Mouse (Mus musculus): ENCODE measurements around the gene Ptprcap. TPM values are rescaled to one million over a fixed set of nuclear protein-coding genes. Genes with fewer than 3 reads are reported as not detected.
"Not testable (repeated sequence)": the region's sequence is repeated elsewhere in the genome, so short reads cannot be mapped to it uniquely, and the experiment has no call there.

The Ptprcap gene
- polyA plus RNA-seq (2012; rRNA removed): 5.8 and 5.9 TPM in 2 replicates

- DNase-seq (ENCODE audit: low read depth): no peak
These were observed at the start of gene Ptprcap for GRCm38 (mm10) chr19:4153232-4153654. TSS of gene Ptprcap (plus strand) at chr19:4153604.

DNA sequence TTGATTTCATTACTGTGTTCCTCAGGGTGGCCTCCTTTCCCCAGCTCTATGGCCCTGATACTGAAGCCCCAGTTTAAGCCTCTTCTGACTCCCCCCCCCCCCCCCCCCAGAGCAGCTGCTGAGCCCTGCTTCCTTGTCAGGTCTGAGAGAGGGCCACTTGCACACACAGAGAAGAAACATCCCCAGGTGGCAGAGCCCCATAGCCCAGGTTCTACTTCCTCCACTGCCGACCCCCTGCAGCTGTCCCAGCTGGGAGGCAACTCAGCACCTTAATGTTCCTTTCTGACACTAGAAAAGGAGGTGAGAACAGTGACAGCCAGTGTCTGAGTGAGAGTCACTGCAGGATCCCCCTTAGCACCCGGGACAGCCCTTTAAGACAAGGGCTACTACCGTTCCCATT is 49.6 kb upstream of the Ptprcap start:
- DNase-seq (ENCODE audit: low read depth): no peak

DNA sequence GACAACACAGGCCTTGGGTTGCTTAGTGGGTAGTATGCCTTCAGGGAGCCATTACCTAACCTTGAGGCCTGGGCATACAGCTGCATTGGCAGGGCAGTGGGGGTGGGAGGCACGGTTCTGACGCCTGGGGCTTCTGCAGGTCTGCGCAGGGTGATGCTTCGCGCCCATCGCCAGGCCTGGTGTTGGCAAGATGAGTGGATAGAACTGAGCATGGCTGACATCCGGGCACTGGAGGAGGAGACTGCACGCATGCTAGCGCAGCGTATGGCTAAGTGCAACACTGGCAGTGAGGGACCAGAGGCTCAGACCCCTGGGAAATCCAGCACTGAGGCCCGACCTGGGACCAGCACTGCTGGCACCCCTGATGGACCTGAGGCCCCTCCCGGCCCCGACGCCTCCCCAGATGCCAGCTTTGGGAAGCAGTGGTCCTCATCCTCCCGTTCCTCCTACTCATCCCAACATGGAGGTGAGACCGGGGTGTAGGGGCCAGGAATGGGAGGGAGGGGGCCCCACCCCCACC is 48.7 kb upstream of the Ptprcap start:
- DNase-seq (ENCODE audit: low read depth): no peak

GRCm38 (mm10) chr19:4106654-4107053 is 46.8 kb upstream of the Ptprcap start:
- DNase-seq (ENCODE audit: low read depth): no peak

GRCm38 (mm10) chr19:4108535-4108934 is 44.9 kb upstream of the Ptprcap start:
- DNase-seq (ENCODE audit: low read depth): no peak

DNA sequence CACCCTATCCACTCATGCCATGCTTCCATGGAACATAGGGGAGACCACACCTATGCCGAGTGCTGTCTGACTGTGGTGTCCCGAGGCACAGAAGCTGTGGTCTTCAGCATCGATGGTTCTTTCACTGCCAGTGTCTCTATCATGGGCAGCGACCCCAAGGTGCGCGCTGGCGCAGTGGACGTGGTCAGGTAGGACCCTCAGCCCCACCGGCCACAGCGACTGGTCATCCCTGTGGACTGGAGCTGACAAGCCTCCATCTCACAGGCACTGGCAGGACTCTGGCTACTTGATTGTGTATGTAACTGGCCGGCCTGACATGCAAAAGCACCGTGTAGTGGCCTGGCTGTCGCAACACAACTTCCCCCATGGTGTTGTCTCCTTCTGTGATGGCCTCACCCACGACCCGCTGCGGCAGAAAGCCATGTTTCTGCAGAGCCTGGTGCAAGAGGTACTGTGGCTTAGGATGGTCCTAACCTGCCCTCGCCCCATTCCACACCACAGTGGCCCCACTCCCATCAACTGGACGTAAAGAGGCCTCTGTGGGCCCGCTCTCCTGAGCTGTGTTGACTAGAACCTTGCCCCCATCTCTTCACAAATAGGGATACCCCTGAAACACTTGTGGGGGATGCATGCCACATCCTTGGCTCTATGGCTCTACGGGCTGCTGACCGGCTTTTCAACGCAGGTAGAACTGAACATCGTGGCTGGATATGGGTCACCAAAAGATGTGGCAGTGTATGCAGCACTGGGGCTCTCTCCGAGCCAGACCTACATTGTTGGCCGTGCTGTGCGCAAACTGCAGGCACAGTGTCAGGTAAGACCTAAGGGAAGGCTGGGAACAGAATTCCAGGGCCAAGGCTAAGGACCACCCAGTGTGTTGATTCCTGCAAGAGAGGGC is 41.1 kb upstream of the Ptprcap start:
- DNase-seq (ENCODE audit: low read depth): no peak

- no peak for DNase-seq (ENCODE audit: low read depth)
These were observed 40.1 kb upstream of the Ptprcap start for GRCm38 (mm10) chr19:4113186-4113805.

GRCm38 (mm10) chr19:4113806-4114230 is 39.6 kb upstream of the Ptprcap start:
- no peak for DNase-seq (ENCODE audit: low read depth)

- DNase-seq (ENCODE audit: low read depth): no peak
These were observed 38.9 kb upstream of the Ptprcap start for GRCm38 (mm10) chr19:4114551-4114950.

DNA sequence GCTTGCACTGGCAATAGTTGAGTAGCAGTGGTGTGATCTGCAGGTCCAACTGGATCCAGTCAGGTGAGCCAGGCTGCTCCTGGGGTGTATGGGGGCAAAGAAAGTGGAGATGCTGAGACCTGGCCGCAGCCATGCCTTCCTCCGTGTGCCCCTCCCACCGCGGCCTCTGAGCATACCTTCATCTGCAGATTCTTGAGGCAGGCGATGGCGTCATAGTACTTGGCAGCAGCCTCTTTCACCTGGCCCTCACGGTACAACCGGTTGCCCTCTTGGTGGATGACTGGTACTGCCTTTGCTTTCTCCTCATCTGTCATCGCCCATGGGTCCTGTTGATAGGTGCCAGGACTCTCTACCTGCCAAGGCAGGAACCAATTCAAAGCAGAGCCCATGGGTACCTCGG is 38.3 kb upstream of the Ptprcap start:
- no peak for DNase-seq (ENCODE audit: low read depth)

DNA sequence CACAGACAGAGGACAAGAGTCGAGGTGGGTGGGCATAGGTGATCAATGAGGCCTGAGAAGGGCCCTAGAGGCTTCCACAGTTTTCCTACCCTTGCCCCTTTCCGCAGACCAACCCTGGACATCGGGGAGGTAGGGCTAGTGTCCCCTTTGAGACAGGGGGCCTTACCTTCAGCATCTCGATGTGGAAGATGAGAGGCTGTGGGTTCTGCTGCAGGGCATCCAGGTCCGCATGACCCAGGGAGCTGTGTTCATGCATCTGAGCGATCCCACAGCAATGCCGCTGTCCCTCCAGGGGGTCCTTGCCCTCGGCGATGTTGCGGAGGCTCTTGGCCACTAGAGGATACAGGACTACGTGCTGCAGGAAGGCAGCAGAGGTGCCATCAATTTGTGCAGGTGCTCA is 37.6 kb upstream of the Ptprcap start:
- no peak for DNase-seq (ENCODE audit: low read depth)

DNA sequence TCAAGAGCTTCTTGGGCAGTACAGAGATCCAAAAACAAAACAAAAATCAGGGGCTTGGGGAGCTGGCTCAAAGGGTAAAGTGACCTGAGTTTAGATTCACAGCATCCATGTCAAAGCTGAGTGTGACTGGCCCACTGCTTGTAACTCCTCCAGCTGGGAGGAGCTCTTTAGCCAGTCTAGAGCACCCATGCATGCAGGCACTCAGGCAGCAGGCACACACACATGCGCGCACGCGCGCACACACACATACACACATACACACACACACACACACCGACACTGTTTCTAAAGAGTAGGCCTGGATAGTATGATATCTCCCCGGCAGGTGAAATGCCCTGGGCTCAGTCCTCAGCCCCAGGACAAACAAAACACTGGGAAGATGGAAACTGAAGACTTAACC is 36.4 kb upstream of the Ptprcap start:
- DNase-seq (ENCODE audit: low read depth): no peak

GRCm38 (mm10) chr19:4118350-4118749 is 35.1 kb upstream of the Ptprcap start:
- no peak for DNase-seq (ENCODE audit: low read depth)

DNA sequence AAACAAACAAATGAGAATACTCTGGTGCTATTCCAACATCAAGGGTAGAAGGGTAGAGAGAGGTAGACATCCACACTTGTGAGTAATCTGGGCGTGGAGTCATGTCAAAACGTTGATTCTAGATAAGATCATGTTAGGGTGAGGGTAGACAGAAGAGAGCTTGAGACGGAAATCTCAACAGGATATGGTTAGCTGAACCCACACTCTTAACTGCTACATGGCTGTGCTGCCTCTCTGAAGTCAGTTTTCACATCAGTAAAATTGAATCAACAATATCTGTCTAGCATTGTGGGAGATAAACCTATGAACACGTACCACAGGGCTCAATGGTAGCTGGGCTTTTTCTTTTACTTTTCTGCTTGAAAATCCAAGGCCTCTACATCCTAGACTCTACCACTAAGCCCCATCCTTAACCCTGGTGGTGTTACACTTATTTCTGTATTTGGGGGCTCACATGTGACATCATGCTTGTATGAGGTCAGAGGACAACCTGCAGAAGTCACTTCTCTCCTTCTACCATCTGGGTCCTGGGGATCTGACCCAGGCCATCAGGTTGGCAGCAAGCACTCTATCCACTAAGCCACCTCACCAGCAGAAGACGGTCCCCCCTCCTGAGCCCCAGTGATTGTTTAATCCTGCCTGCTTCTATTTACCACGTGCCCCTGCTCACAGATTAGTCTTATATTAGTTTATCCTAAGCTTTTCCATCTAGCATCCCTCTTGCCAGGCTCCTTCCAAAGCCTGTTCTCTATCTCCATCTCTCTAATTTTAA is 33.5 kb upstream of the Ptprcap start:
- no peak for DNase-seq (ENCODE audit: low read depth)

DNA sequence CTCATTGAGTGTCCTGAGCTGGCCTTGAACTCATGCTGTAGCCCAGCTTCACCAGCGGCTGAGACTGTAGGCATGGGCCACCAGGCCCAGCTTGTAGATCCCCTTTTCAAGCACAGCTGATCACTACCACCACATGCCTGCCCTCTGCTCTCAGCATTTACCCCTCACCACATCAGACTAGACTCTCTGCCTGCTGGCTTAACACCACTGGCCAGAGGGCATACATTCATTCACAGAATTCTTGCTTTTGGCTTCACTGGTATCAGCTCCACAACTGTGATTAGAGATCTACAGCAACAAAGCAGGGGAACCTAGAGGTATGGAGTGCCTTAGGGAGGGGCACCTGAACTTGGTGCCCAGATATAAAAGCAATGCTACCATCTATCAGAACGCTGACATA is 32.9 kb upstream of the Ptprcap start:
- no peak for DNase-seq (ENCODE audit: low read depth)

DNA sequence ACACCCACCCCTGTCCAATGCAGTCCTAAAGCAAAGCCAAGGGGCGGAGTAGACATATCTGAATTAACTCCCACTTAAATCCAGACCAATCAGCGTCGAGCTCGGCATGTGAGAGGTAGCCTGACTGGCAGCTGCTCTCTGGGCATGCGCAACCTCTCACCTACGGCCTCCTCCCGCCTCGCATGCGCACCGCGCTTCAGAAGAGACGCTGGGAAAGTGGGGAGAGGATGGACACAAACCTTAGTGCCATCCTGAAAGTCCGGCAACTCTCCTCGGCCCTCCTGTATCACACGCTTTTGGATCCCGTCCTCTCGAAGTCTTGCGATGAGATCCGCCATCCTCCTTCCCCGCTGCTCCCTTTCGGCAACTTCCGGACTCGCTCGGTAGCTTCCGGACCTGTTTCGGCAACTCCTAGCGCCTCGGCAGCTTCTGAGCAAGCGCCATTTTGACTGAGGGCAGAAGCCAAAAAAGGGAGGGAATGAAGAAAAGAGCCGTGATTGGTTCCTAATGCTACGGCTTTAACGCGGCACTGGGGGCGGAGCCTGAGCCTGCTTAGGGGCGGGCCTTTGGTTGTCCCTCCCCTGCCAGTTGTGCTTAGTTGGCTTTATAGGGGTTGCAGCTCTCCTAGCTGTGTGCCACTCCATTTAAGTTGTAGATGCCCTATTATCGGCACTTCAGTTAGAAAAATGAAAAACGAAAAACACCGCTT is 32.2 kb upstream of the Ptprcap start:
- peak; percentile 90 for DNase-seq (ENCODE audit: low read depth)

GRCm38 (mm10) chr19:4121896-4122295 is 31.5 kb upstream of the Ptprcap start:
- DNase-seq (ENCODE audit: low read depth): not testable (repeated sequence)

- no peak for DNase-seq (ENCODE audit: low read depth)
These were observed 30.7 kb upstream of the Ptprcap start for GRCm38 (mm10) chr19:4122411-4123370.

DNA sequence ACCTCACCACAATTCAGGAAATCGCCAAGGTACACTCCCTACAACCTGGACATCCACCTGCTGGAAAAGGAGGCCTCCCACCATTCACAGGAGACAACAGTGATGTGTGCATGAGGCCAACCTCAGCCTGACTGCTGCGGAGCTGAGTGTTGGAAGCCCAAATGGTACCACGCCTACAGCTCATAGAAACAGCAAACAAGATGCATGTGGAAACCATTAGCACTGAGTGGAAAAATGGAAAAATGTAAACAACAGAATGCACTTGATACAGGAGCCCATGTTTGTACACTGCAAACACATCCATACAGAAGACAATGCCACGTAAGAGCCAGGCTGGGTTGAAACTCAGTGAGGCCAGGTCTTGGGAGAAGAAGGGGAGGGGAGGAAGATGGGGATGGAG is 29.0 kb upstream of the Ptprcap start:
- no peak for DNase-seq (ENCODE audit: low read depth)

GRCm38 (mm10) chr19:4125268-4125667 is 28.1 kb upstream of the Ptprcap start:
- DNase-seq (ENCODE audit: low read depth): not testable (repeated sequence)

Data from gonadal fat pad, adult 2 months (tissue).